Mouse (Mus musculus): Measurements from ENCODE around the gene Pon1.

Pon1 gene

DNA sequence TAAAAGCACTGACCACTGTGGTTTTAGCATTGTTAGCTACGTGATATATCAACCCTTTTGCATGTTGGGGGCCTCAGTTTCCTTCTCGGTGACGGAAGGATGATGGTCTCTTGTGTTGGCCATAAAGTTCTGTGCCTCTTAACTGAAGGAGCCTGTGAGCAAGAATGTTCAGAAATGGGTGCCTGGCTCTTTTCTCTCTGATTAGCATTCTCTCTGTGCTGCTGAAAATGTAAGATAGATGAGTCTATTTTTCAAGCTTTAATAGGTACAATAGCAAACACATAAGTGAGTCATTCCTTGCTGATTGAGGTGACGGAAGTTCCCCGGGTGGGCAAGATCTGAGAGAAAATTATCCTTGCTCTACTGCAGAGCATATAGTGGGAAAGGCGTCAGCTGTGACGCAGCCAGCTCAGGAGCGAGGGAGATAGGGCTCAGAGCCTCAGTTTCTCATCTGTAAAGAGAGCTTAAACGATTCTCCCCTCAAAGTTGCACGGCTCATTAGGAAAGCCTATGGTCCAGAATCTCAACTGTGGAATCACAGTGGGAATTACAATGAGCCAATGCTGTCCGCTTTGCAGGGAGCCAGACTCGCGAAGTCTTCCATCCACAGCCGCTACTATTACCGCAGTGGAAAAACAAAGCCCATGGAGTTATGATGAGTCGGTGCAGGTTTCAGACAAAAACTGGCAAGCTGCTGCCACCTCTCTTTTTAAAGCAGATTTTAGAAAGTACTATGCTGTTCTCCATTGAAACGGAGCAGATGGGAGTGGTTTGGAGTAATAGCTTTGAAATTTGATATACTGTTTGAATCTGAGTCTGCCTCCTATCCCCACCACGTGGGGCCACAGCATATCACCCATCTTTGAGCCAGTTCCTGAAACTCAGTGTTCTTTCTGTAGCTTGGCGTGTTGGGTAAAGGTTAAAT is 15.5 kb downstream of the Pon1 start:
- no peak for DNase-seq (ENCODE audit: low spot score)

DNA sequence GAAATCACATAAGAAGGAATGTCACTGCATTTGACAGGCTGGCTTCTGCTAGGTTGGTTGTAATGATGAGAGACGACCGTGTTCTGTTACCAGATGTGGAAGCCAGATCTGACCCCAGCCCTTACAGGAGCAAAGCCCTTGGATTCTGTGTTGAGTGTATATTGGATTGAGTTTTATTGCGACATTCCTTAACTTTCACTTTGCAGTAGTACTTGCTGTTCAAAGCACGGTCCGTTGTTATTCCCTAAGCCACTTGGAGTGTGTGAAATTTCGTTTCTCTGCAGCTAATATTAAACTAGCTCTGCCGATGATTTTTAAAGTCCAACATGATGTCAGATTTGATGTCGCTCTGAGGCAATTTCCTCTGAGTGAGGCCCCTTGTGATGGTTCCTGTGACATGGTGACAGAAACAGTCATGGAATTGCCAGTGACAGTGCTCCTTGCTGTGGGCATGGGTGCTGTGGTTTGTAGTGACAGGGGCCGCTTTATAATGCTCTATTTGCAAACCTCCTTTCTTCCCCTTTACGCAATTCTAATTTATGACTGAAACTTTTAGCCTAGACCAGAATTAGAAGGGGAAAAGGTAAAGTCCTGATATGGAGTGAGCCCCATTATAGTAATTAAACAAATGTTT is 19.4 kb downstream of the Pon1 start:
- DNase-seq (ENCODE audit: low spot score) = no peak

DNA sequence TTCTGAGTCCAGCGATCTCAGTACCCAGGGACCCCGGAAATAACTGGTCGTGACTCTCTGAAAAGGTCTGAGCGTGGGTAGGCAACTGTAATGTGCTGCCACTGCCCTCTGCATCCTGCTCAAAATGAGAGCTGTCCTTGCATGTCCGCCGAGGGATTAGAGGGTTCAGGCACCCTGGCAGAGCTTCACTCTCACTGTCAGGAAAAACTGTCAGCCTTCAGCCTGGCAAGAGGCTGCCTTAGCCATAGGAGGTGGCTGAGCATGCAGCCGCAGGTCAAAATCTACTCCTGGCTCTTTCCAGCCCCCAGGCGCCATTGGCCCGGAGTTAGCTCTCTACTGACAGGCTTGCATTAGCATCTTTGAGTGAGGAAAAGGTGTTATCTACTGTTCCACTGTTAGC is 21.2 kb downstream of the Pon1 start:
- DNase-seq (ENCODE audit: low spot score) = no peak

GRCm38 (mm10) chr6:5171418-5171817 is 22.3 kb downstream of the Pon1 start:
- DNase-seq (ENCODE audit: low spot score) = no peak

- no peak for DNase-seq (ENCODE audit: low spot score)
Observed at GRCm38 (mm10) chr6:5168158-5168557, 25.6 kb downstream of the Pon1 start.

GRCm38 (mm10) chr6:5167051-5167677 is 26.6 kb downstream of the Pon1 start:
- no peak for DNase-seq (ENCODE audit: low spot score)

- no peak for DNase-seq (ENCODE audit: low spot score)
Observed at GRCm38 (mm10) chr6:5164855-5165254, 28.9 kb downstream of the Pon1 start.

- DNase-seq (ENCODE audit: low spot score) = no peak
Observed at GRCm38 (mm10) chr6:5163507-5164144, 30.1 kb downstream of the Pon1 start.

DNA sequence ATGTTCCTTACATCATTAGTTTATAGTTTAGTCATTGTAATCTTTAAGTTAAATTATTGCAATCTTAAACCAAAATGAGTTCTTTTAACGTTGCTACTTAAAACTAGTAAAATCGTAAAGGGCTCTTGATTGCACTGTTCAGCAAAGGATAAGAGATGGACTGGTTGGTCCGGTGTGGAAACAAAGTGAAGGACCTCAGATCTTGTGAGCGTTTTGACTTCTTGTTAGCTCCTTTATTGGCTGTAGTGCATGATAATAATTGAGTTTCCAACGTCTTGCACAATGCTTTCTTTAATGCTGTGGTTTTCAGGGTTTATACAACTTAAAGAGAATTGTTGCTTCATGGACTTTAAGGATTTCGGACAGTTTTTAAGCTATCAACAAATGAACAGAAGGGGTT is 31.7 kb downstream of the Pon1 start:
- DNase-seq (ENCODE audit: low spot score) = no peak

GRCm38 (mm10) chr6:5159385-5159791 is 34.4 kb downstream of the Pon1 start:
- no peak for DNase-seq (ENCODE audit: low spot score)

- no peak for DNase-seq (ENCODE audit: low spot score)
Observed at GRCm38 (mm10) chr6:5156541-5157425, 37.0 kb downstream of the Pon1 start.

DNA sequence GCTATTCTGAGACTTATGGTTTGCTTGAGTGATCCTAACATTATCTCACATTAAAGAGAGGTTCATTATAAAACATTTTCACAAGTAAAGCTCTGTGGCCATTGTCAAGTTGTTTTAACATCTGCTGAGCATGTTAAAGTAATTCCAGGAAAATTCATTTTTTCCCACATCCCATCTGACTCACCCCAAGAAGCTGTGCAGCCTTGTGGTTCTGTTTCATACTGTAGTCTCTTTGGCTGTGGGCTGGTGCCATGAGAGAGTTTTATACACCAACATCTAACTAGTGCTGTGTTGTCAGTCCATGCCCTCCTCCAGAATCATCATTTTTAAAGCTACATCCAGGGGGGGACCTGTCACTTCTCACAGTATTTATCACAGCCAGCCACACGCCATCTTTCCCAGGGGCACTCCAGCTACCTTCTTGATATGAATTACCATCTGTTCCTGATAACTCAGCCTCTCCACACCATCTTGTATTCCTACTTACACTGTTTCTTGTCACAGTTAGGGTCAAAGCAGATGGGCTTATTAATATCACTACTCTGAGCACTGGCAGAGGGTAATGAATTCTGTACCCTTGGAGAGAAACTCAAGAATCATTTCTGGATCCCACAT is 38.3 kb downstream of the Pon1 start:
- DNase-seq (ENCODE audit: low spot score) = no peak

DNA sequence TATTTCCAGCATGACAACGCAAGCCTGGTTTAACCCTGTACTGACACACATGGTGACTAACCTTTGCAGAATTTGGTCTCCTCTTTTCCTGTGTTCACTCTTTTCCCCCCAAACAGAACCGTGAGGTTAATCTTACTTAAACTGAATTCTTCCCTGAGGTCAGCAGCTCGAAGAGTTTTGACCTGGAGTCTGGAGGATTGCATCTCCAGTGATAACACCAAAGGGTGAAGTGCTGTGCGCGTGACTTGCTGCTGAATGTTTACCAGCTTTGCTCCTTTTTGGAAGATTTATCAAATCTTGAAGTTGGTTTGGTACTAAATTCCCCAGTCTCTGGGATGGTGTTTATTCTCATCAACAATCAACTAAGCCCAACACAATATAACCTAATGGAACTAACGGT is 39.0 kb downstream of the Pon1 start:
- no peak for DNase-seq (ENCODE audit: low spot score)

GRCm38 (mm10) chr6:5152185-5152584 is 41.6 kb downstream of the Pon1 start:
- no peak for DNase-seq (ENCODE audit: low spot score)

GRCm38 (mm10) chr6:5151171-5151570 is 42.6 kb downstream of the Pon1 start:
- DNase-seq (ENCODE audit: low spot score) = no peak

DNA sequence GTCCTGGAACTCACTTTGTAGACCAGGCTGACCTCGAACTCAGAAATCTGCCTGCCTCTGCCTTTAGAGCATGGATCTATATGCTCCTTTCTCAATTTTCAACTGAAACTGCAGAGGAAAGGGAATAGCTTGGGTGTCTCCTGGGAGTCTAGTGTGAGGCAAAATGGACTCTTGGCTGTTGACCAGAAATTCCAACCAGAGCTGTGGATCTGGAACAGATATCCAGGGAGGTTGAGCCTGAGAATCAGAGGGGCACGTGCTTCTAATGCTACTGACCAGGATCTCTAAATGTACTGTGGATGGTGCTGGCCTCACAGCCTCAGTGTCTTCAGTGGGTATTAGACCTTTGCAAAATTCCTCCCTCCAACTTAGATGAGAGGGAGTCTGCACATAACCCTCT is 43.8 kb downstream of the Pon1 start:
- no peak for DNase-seq (ENCODE audit: low spot score)

DNA sequence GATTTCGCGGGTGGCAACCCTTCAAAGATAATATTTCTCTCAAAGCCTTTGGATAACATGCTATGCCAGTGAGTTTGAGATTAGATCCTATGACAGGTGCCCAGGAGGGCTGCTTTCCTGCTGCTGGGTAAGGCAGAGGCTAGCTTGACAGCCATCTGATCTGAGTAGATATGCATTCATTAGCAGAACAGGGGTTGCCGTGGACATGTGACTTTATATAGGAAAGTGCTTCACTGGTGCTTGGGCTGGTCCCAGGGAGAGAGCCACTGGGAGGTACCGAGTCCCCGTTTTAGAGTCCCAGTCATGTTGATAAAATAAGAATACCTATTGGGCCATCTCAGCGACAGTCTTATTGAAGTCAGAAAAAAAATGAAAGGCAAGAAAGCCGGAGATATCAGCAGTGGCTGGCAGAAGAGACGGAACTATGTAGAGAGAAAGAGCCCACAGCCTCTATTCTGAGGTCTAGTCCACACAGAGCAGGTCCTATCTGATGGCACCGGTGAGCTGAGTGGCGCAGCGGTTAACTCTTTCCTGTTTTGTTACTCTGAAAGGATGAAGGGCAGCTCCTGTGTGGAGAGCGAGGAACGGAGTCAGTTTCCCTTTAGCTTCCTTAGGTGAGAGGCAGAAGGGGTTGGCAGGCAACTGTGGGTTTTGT is 46.1 kb downstream of the Pon1 start:
- DNase-seq (ENCODE audit: low spot score) = no peak

- no peak for DNase-seq (ENCODE audit: low spot score)
Observed at GRCm38 (mm10) chr6:5139666-5140065, 54.1 kb downstream of the Pon1 start.

DNA sequence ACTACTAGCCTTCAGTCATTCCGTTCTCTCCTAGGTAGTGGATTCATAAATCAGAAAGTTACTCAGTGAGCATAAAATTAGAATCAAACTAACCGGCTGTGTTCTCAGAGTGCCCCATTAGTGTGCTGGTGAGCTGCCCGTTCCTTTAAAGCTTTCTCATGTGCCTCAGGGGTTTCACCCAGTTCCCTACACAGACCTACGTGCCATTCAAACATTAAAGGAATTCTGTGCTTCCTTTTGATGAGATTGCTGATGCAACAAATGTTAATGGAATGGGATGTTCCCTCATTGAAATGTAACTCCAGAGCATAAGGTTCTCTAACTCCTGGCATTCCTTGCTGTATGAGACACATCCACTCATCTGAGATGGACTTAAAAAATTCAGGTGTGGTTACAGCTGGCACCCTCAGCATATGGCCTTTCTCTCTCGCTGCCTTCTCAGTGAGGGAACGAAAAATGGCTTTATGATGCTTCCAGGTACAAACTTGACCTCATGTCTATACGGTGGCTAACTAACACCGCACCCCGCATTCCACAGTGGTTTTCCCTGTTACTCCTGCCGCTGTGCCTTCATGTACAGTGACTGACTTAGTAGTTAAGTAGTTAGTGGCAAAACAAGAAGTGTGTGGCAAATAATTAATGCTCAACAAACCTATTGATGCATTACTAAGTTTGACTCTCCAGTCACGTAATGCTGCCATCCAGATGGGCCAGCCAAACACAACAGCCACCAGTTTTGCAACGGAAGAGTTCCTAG is 54.7 kb downstream of the Pon1 start:
- no peak for DNase-seq (ENCODE audit: low spot score)

DNA sequence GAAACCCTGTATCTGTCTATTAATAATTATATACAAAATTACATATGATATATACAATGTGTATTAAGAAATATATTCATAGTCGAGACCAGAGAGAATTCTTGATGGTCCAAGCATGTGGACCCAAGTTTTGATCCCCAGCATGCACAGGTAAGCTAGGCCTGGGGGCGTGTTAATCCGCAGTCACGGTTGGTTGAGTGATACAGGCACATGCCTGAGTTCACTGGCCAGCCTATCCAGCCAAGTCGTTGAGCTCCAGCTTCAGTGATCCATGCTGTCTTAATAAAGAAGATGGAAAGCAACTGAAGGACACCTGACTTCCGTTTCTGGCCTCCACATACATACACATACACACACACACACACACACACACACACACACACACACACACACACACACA is 57.7 kb downstream of the Pon1 start:
- no peak for DNase-seq (ENCODE audit: low spot score)

Measured in testis, postnatal 14 days (tissue).